Mouse (Mus musculus) CH12F3 (cell line): Measurements from ENCODE around the gene Fanca.
"Not testable (repeated sequence)": the region's sequence is repeated elsewhere in the genome, so short reads cannot be mapped to it uniquely, and the experiment has no call there.

ENCODE experiments used
- in situ Hi-C: fragments of 300-500 bp; cut with MboI; formaldehyde crosslinking; loops from 2 replicates; pipeline ENCODE4 v1.14.3; 2020; ENCODE audit warnings: low sequenced_read_pairs

Gene Fanca

GRCm38 (mm10) chr8:123275096-123275495 lies 43.3 kb downstream of the Fanca start:
- in situ Hi-C loops: no loop called here

GRCm38 (mm10) chr8:123274447-123274846 lies 43.9 kb downstream of the Fanca start:
- in situ Hi-C loops: no loop called here

- in situ Hi-C loops: no loop called here
These were observed 46.5 kb downstream of the Fanca start for GRCm38 (mm10) chr8:123271901-123272300.

- in situ Hi-C loops: no loop called here
These were observed 47.2 kb downstream of the Fanca start for GRCm38 (mm10) chr8:123271147-123271546.

- in situ Hi-C loops: no loop called here
These were observed 50.3 kb downstream of the Fanca start for GRCm38 (mm10) chr8:123267926-123268656.

- in situ Hi-C loops: not testable (repeated sequence)
These were observed 60.8 kb downstream of the Fanca start for GRCm38 (mm10) chr8:123257593-123257992.

GRCm38 (mm10) chr8:123257114-123257513 lies 61.3 kb downstream of the Fanca start:
- in situ Hi-C loops: no loop called here

GRCm38 (mm10) chr8:123255170-123255569 lies 63.2 kb downstream of the Fanca start:
- in situ Hi-C loops: no loop called here

GRCm38 (mm10) chr8:123254099-123254885 lies 64.1 kb downstream of the Fanca start, which contains the start of the genes Zfp276 and Vps9d1:
Gene Zfp276, plus strand, starts transcription at chr8:123254195.
Gene Vps9d1, minus strand, starts transcription at chr8:123254348.
- in situ Hi-C loops: no loop called here

- in situ Hi-C loops: no loop called here
These were observed 64.8 kb downstream of the Fanca start for GRCm38 (mm10) chr8:123253451-123254098.

GRCm38 (mm10) chr8:123252925-123253324 lies 65.5 kb downstream of the Fanca start:
- in situ Hi-C loops: no loop called here

GRCm38 (mm10) chr8:123250940-123251339 lies 67.4 kb downstream of the Fanca start:
- in situ Hi-C loops: no loop called here

GRCm38 (mm10) chr8:123248596-123248995 lies 69.8 kb downstream of the Fanca start:
- in situ Hi-C loops: no loop called here

GRCm38 (mm10) chr8:123247748-123248147 lies 70.6 kb downstream of the Fanca start:
- in situ Hi-C loops: no loop called here

GRCm38 (mm10) chr8:123245543-123245942 lies 72.8 kb downstream of the Fanca start:
- in situ Hi-C loops: no loop called here

GRCm38 (mm10) chr8:123244382-123244781 lies 74.0 kb downstream of the Fanca start:
- in situ Hi-C loops: no loop called here

GRCm38 (mm10) chr8:123243053-123243452 lies 75.3 kb downstream of the Fanca start:
- in situ Hi-C loops: no loop called here

- in situ Hi-C loops: no loop called here
These were observed 76.1 kb downstream of the Fanca start for GRCm38 (mm10) chr8:123242107-123242923.

GRCm38 (mm10) chr8:123239398-123239797 lies 79.0 kb downstream of the Fanca start:
- in situ Hi-C loops: no loop called here
